Mouse (Mus musculus): ENCODE measurements around the gene Sept4. TPM values are rescaled to one million over a fixed set of nuclear protein-coding genes. Genes with fewer than 3 reads are reported as not detected.

Gene Sept4
- 8.0 and 8.8 TPM in 2 replicates for polyA plus RNA-seq (2014; fragmentation: Nextera tagmentation; extraction: Ambion mirVana)

- Histone ChIP-seq H3K27ac (ENCODE audit: low read depth, low read length) (no peak within 1 kb of the TSS), H3K4me3 (ENCODE audit: low read depth, low read length) (no peak within 1 kb of the TSS), H3K4me2 (ENCODE audit: low read depth, low read length, severe bottlenecking) (no peak within 1 kb of the TSS), H3K4me1 (replicated peaks; ENCODE audit: control insufficient read depth, insufficient read depth, low read length) (no peaks in the 10 kb centered on the region), H3K36me3 (ENCODE audit: control insufficient read depth, insufficient read depth, low read length) (no peaks in the 10 kb centered on the region), H3K9ac (ENCODE audit: low read length) (no peak within 1 kb of the TSS), H3K27me3 (ENCODE audit: control insufficient read depth, insufficient read depth, low read length) (no peaks in the 10 kb centered on the region), H3K9me3 (ENCODE audit: control insufficient read depth, low read length) (no peaks in the 10 kb centered on the region)
- DNase-seq (ENCODE audit: low spot score) (no peak), ATAC-seq (replicated peaks; ENCODE audit: low FRiP score) (no peak)
- WGBS = 86% methylated on average over 7 of the region's 7 CpGs
Observed at GRCm38 (mm10) chr11:87568255-87568953, at the start of gene Sept4. TSS of gene Sept4 (plus strand) at chr11:87568903.

- no peak overlapping the region for H3K27ac ChIP-seq (ENCODE audit: low read depth, low read length)
- H3K9me3 ChIP-seq (ENCODE audit: control insufficient read depth, low read length) = no peaks in the 10 kb centered on the region
- no peak for DNase-seq (ENCODE audit: low spot score)
- 20% methylated on average over 2 of the region's 2 CpGs for WGBS
- H3K4me3 ChIP-seq (ENCODE audit: low read depth, low read length) = no peak overlapping the region
- no peaks in the 10 kb centered on the region for H3K36me3 ChIP-seq (ENCODE audit: control insufficient read depth, insufficient read depth, low read length)
- no peaks in the 10 kb centered on the region for H3K27me3 ChIP-seq (ENCODE audit: control insufficient read depth, insufficient read depth, low read length)
- H3K9ac ChIP-seq (ENCODE audit: low read length) = no peak overlapping the region
- H3K4me2 ChIP-seq (ENCODE audit: low read depth, low read length, severe bottlenecking) = no peak overlapping the region
- no peaks in the 10 kb centered on the region; the same call in 1 of the 2 replicates for H3K4me1 ChIP-seq (replicated peaks; ENCODE audit: control insufficient read depth, insufficient read depth, low read length)
- ATAC-seq (replicated peaks; ENCODE audit: low FRiP score) = no peak
Observed at GRCm38 (mm10) chr11:87519260-87519659, 49.4 kb upstream of the Sept4 start.

GRCm38 (mm10) chr11:87523466-87523865 is 45.2 kb upstream of the Sept4 start:
- 57% methylated on average over 5 of the region's 5 CpGs for WGBS
- no peak for ATAC-seq (replicated peaks; ENCODE audit: low FRiP score)

GRCm38 (mm10) chr11:87523967-87524366 is 44.7 kb upstream of the Sept4 start:
- no peaks in the 10 kb centered on the region for H3K27me3 ChIP-seq (ENCODE audit: control insufficient read depth, insufficient read depth, low read length)
- no peaks in the 10 kb centered on the region for H3K36me3 ChIP-seq (ENCODE audit: control insufficient read depth, insufficient read depth, low read length)
- H3K9ac ChIP-seq (ENCODE audit: low read length) = no peak overlapping the region
- no peak for DNase-seq (ENCODE audit: low spot score)
- no peak overlapping the region for H3K27ac ChIP-seq (ENCODE audit: low read depth, low read length)
- no peak overlapping the region for H3K4me3 ChIP-seq (ENCODE audit: low read depth, low read length)
- no peak for ATAC-seq (replicated peaks; ENCODE audit: low FRiP score)
- H3K9me3 ChIP-seq (ENCODE audit: control insufficient read depth, low read length) = no peaks in the 10 kb centered on the region
- H3K4me1 ChIP-seq (replicated peaks; ENCODE audit: control insufficient read depth, insufficient read depth, low read length) = no peaks in the 10 kb centered on the region; the same call in 1 of the 2 replicates
- no peak overlapping the region for H3K4me2 ChIP-seq (ENCODE audit: low read depth, low read length, severe bottlenecking)

More at GRCm38 (mm10) chr11:87523466-87523865, 45.2 kb upstream of the Sept4 start:
- DNase-seq (ENCODE audit: low spot score) = no peak
- Histone ChIP-seq H3K27ac (ENCODE audit: low read depth, low read length) (no peak overlapping the region), H3K36me3 (ENCODE audit: control insufficient read depth, insufficient read depth, low read length) (no peaks in the 10 kb centered on the region), H3K4me2 (ENCODE audit: low read depth, low read length, severe bottlenecking) (no peak overlapping the region), H3K4me1 (replicated peaks; ENCODE audit: control insufficient read depth, insufficient read depth, low read length) (no peaks in the 10 kb centered on the region; the same call in 1 of the 2 replicates), H3K4me3 (ENCODE audit: low read depth, low read length) (no peak overlapping the region), H3K27me3 (ENCODE audit: control insufficient read depth, insufficient read depth, low read length) (no peaks in the 10 kb centered on the region), H3K9ac (ENCODE audit: low read length) (no peak overlapping the region), H3K9me3 (ENCODE audit: control insufficient read depth, low read length) (no peaks in the 10 kb centered on the region)

- no peak overlapping the region for H3K9ac ChIP-seq (ENCODE audit: low read length)
- no peaks in the 10 kb centered on the region for H3K9me3 ChIP-seq (ENCODE audit: control insufficient read depth, low read length)
- ATAC-seq (replicated peaks; ENCODE audit: low FRiP score) = no peak
- no peak overlapping the region for H3K4me3 ChIP-seq (ENCODE audit: low read depth, low read length)
- H3K27me3 ChIP-seq (ENCODE audit: control insufficient read depth, insufficient read depth, low read length) = no peaks in the 10 kb centered on the region
- H3K4me2 ChIP-seq (ENCODE audit: low read depth, low read length, severe bottlenecking) = no peak overlapping the region
- H3K4me1 ChIP-seq (replicated peaks; ENCODE audit: control insufficient read depth, insufficient read depth, low read length) = no peaks in the 10 kb centered on the region; the same call in 1 of the 2 replicates
- no peaks in the 10 kb centered on the region for H3K36me3 ChIP-seq (ENCODE audit: control insufficient read depth, insufficient read depth, low read length)
- H3K27ac ChIP-seq (ENCODE audit: low read depth, low read length) = no peak overlapping the region
- DNase-seq (ENCODE audit: low spot score) = no peak
Observed at GRCm38 (mm10) chr11:87524780-87525179, 43.9 kb upstream of the Sept4 start.

- no peak for ATAC-seq (replicated peaks; ENCODE audit: low FRiP score)
- WGBS = 76% methylated on average over 3 of the region's 3 CpGs
Observed at GRCm38 (mm10) chr11:87527364-87527763, 41.3 kb upstream of the Sept4 start.

GRCm38 (mm10) chr11:87527990-87528389 is 40.7 kb upstream of the Sept4 start:
- no peak for DNase-seq (ENCODE audit: low spot score)
- WGBS = 65% methylated on average over 4 of the region's 4 CpGs
- Histone ChIP-seq H3K4me1 (replicated peaks; ENCODE audit: control insufficient read depth, insufficient read depth, low read length) (no peaks in the 10 kb centered on the region; the same call in 1 of the 2 replicates), H3K27ac (ENCODE audit: low read depth, low read length) (no peak overlapping the region), H3K4me3 (ENCODE audit: low read depth, low read length) (no peak overlapping the region), H3K9ac (ENCODE audit: low read length) (no peak overlapping the region), H3K36me3 (ENCODE audit: control insufficient read depth, insufficient read depth, low read length) (no peaks in the 10 kb centered on the region), H3K27me3 (ENCODE audit: control insufficient read depth, insufficient read depth, low read length) (no peaks in the 10 kb centered on the region), H3K4me2 (ENCODE audit: low read depth, low read length, severe bottlenecking) (no peak overlapping the region), H3K9me3 (ENCODE audit: control insufficient read depth, low read length) (no peaks in the 10 kb centered on the region)
- no peak for ATAC-seq (replicated peaks; ENCODE audit: low FRiP score)

More at GRCm38 (mm10) chr11:87527364-87527763, 41.3 kb upstream of the Sept4 start:
- Histone ChIP-seq H3K4me1 (replicated peaks; ENCODE audit: control insufficient read depth, insufficient read depth, low read length) (no peaks in the 10 kb centered on the region; the same call in 1 of the 2 replicates), H3K9me3 (ENCODE audit: control insufficient read depth, low read length) (no peaks in the 10 kb centered on the region), H3K4me3 (ENCODE audit: low read depth, low read length) (no peak overlapping the region), H3K9ac (ENCODE audit: low read length) (no peak overlapping the region), H3K27ac (ENCODE audit: low read depth, low read length) (no peak overlapping the region), H3K4me2 (ENCODE audit: low read depth, low read length, severe bottlenecking) (no peak overlapping the region), H3K36me3 (ENCODE audit: control insufficient read depth, insufficient read depth, low read length) (no peaks in the 10 kb centered on the region), H3K27me3 (ENCODE audit: control insufficient read depth, insufficient read depth, low read length) (no peaks in the 10 kb centered on the region)
- no peak for DNase-seq (ENCODE audit: low spot score)

- Histone ChIP-seq H3K4me2 (ENCODE audit: low read depth, low read length, severe bottlenecking) (no peak overlapping the region), H3K27me3 (ENCODE audit: control insufficient read depth, insufficient read depth, low read length) (no peaks in the 10 kb centered on the region), H3K9me3 (ENCODE audit: control insufficient read depth, low read length) (no peaks in the 10 kb centered on the region), H3K27ac (ENCODE audit: low read depth, low read length) (no peak overlapping the region), H3K36me3 (ENCODE audit: control insufficient read depth, insufficient read depth, low read length) (no peaks in the 10 kb centered on the region), H3K9ac (ENCODE audit: low read length) (no peak overlapping the region), H3K4me1 (replicated peaks; ENCODE audit: control insufficient read depth, insufficient read depth, low read length) (no peaks in the 10 kb centered on the region), H3K4me3 (ENCODE audit: low read depth, low read length) (no peak overlapping the region)
- DNase-seq (ENCODE audit: low spot score) = no peak
- ATAC-seq (replicated peaks; ENCODE audit: low FRiP score) = no peak
- 53% methylated on average over 6 of the region's 6 CpGs for WGBS
Observed at GRCm38 (mm10) chr11:87531695-87532094, 37.0 kb upstream of the Sept4 start.

- DNase-seq (ENCODE audit: low spot score) = no peak
- H3K4me1 ChIP-seq (replicated peaks; ENCODE audit: control insufficient read depth, insufficient read depth, low read length) = no peaks in the 10 kb centered on the region
- H3K4me3 ChIP-seq (ENCODE audit: low read depth, low read length) = no peak overlapping the region
- no peak overlapping the region for H3K9ac ChIP-seq (ENCODE audit: low read length)
- H3K27me3 ChIP-seq (ENCODE audit: control insufficient read depth, insufficient read depth, low read length) = no peaks in the 10 kb centered on the region
- WGBS = 44% methylated on average over 8 of the region's 8 CpGs
- no peak for ATAC-seq (replicated peaks; ENCODE audit: low FRiP score)
- no peak overlapping the region for H3K27ac ChIP-seq (ENCODE audit: low read depth, low read length)
- no peaks in the 10 kb centered on the region for H3K9me3 ChIP-seq (ENCODE audit: control insufficient read depth, low read length)
- H3K4me2 ChIP-seq (ENCODE audit: low read depth, low read length, severe bottlenecking) = no peak overlapping the region
- H3K36me3 ChIP-seq (ENCODE audit: control insufficient read depth, insufficient read depth, low read length) = no peaks in the 10 kb centered on the region
Observed at GRCm38 (mm10) chr11:87542285-87542684, 26.4 kb upstream of the Sept4 start.

All from forebrain, embryonic 11.5 days (tissue).